Mouse (Mus musculus) kidney, adult 11 months (tissue): ENCODE measurements at regions not wholly inside any gene's neighbourhood (a gene's known extent, or its start where the extent isn't known, plus 50 kb on each side); places are given as distances from the start of the nearest gene placed in this dataset.
A peak's percentile ranks its signal among the peaks of the same experiment; 100 is the strongest.

Source experiments
- DNase-seq: peaks from one replicate; pipeline ENCODE4 v3.0.0; 2022

- no peak for DNase-seq
These were observed 89.2 kb downstream of the Tmem170b start for GRCm38 (mm10) chr13:41694749-41695419.

GRCm38 (mm10) chr13:41696767-41697445 is 91.2 kb downstream of the Tmem170b start:
- no peak for DNase-seq

GRCm38 (mm10) chr13:41701345-41701744 is 95.6 kb downstream of the Tmem170b start:
- no peak for DNase-seq

- no peak for DNase-seq
These were observed 96.1 kb downstream of the Tmem170b start for GRCm38 (mm10) chr13:41701829-41702231.

- no peak for DNase-seq
These were observed 97.5 kb downstream of the Tmem170b start for GRCm38 (mm10) chr13:41703196-41703595.

- DNase-seq = no peak
These were observed 97.9 kb downstream of the Tmem170b start for GRCm38 (mm10) chr13:41703618-41704017.

GRCm38 (mm10) chr13:41704806-41705205 is 99.1 kb downstream of the Tmem170b start:
- DNase-seq = no peak

GRCm38 (mm10) chr13:41705636-41706035 is 99.9 kb downstream of the Tmem170b start:
- no peak for DNase-seq

- no peak for DNase-seq
These were observed 102.1 kb downstream of the Tmem170b start for GRCm38 (mm10) chr13:41707811-41708210.

GRCm38 (mm10) chr13:41709071-41709470 is 103.4 kb downstream of the Tmem170b start:
- no peak for DNase-seq

- DNase-seq = peak; percentile 77
These were observed 103.9 kb downstream of the Tmem170b start for GRCm38 (mm10) chr13:41709475-41710227.

GRCm38 (mm10) chr13:41712616-41713015 is 106.9 kb downstream of the Tmem170b start:
- DNase-seq = no peak
